Mouse (Mus musculus) cerebellum, adult 9-10 months (tissue): ENCODE results near the gene Agap3.

Experiments
- DNase-seq: peaks from one replicate; pipeline ENCODE4 v3.0.0; 2022

Agap3 gene

DNA sequence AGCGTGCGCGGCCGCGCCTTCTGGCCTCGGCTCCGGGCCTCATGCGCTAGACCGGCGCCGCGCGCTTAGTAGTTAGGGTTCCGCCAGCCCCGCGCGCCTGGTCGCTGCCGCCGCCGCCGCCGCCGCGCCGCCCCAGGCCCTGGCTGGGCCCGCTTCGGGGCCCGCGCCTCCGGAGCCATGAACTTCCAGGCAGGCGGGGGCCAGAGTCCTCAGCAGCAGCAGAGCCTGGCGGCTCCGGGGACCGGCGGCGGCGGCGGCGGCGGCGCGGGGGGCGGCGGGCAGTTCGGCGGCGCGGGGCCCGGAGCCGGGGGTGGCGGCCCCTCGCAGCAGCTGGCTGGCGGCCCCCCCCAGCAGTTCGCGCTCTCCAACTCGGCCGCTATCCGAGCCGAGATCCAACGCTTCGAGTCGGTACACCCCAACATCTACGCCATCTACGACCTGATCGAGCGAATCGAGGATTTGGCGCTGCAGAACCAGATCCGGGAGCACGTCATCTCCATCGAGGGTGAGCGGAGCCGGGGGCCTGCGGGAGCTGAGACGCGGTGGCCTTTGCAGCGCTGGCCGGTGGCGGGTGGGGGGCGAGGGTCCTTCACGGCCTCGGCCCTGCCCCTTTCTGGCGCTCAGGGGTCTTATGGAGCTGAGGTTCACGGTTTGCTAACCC lies at the start of gene Agap3:
TSS of gene Agap3 (plus strand) at position 148 of the 661 bp plus-strand sequence.
- no peak for DNase-seq

DNA sequence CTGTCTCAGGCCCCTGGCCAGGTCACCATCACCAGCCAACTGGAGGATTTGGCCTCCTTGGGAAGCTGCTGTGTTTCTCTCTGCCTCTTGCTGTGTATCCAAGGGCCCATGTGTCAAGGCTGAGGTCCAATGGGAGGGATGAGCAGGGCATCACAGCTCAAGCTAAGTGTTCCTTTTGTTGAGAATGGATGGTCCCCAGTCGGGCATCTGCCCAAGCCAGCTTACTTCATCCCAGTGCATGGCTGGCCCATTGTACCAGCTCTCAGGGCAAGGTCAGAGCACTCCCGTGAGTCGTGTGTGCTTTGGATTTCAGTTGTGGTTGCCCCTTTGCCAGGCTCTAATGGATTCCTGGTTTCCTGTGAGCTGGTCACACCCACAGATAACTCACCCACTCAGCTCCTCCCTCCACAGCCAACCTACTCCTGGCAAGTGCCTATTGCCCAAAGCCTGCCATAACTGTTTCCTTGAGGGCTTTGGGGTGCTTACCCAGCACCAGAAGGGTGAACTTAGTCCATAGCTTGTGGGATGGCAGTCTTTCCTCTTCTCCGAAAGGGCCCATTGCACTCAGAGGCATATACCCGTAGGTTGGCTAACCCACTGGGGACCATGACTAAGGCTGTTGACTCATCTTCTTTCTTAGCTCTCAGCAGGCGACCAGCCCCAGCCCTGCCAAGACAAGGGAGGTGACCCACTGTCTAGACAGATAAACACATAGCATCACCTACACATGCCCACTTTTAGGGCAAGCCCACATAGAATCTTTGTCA lies 47.2 kb upstream of the Agap3 start:
- peak; percentile 26 for DNase-seq

DNA sequence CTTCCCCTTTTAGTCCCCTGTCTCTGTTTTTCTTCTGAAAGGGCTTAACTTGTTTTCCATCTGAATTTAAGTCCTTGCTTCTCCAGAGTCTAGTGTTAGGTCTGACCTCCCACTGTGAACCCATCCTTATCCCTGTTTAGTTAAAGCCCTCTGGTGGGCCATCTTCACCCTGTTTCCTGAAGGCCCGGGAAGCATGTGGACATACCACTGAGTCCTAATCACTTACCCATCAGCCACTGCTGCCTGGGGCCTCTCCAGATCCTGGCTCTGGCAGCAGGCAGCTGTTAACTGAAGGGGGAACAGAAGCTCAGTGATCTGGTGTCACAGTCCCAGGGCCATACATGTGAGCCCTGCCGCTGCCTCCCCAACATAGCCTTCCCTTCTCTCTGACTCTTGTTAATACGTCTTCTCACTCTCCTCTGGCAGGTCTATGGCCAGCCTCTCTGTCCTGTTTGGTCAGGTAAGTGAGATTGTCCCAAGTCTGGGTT lies 46.5 kb upstream of the Agap3 start:
- no peak for DNase-seq

DNA sequence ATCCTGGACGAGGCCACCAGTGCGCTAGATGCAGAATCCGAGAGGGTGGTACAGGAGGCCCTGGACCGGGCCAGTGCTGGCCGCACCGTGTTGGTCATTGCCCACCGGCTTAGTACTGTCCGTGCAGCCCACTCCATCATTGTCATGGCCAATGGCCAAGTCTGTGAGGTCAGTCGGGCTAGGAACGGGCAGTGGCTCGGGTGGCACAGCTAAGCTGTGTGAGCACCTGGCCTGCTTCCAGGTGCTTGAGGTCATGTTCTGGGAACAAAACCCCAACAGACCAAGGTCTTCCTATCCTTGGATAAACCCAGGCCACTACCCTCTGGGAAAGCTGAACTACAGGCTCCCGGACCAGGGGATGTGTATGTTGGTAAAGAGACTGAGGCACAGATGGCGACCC lies 43.3 kb upstream of the Agap3 start:
- no peak for DNase-seq

DNA sequence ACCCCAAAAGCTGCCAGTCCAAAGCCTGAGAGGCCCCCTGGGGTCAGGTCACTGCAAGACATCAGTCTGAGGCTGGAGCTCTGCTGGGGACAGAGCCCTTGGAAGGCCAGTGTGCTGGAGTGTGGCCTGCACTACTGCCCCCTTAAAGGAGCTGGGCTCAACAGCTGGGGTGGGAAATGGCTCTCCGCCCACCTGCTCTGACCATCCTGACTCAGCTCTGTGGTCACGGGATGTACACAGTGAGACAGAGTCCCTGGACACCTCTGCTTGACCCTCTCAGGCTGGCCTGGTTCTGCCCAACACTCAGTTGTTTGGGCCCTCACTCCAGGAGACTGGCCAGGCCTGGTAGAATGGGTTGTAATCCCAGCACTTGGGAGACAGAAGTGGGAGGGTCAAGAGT lies 42.5 kb upstream of the Agap3 start:
- no peak for DNase-seq

DNA sequence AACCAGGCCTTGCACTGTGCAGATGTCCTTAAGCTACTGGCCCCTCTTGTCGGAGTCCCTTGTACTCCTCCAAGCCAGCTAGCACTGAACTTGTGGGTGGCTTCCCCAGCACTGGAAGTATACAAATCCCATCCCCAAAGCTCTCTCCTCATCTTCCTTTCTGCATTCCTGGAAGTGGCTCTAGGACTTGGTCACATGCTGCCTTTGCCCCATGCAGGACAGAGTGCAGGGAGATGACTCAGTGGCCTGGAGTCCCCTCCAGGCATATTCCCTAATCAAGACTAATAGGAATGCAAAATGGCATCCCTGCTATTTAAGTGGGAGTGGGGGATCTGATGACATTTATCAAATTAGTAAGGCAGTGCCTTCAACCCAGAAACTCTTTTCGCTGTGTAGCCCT lies 39.9 kb upstream of the Agap3 start:
- no peak for DNase-seq

DNA sequence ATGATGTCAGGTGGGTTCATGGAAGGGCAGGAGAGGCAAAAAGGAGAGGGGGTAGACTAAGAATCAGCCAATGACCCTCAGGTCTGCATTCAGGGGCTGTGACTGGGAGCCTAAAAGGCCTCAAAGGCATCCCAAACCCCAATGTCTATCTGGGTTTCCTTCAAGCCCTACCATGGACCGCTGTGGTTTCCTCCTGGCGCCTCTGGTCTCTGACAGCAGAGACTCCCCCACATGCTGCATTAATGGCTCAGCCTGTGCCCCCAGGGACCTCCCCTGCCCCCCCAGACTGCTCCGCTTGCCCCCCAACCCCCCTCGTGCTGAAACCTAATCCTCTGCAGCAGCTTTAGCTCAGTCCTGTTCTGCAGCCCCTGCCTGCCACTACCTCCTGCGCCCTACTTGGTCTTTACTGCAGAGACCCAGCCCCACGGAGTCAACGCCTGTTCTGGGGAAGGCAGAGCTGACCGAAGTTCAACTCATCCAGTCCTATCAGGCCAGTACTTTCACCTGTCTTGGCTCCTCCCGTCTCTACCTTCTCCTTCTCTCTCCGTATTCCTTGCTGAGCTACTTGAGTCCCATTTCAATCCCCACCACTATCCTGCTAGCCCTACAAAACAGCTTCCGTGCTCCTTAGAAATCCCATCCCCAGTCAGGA lies 38.8 kb upstream of the Agap3 start, which contains the start of gene Asic3:
TSS of gene Asic3 (plus strand) at position 351 of the 652 bp plus-strand sequence.
- no peak for DNase-seq

DNA sequence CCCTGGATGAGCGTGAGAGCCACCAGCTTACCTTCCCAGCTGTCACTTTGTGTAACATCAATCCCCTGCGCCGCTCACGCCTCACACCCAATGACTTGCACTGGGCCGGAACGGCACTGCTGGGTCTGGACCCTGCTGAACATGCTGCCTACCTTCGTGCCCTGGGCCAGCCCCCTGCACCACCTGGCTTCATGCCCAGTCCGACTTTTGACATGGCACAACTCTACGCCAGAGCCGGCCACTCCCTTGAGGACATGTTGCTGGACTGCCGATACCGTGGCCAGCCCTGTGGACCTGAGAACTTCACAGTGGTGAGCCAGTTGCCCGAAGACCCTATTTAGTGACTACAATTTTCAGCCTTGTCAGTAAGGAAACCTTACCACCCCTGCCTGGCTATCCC lies 38.0 kb upstream of the Agap3 start:
- DNase-seq: no peak

DNA sequence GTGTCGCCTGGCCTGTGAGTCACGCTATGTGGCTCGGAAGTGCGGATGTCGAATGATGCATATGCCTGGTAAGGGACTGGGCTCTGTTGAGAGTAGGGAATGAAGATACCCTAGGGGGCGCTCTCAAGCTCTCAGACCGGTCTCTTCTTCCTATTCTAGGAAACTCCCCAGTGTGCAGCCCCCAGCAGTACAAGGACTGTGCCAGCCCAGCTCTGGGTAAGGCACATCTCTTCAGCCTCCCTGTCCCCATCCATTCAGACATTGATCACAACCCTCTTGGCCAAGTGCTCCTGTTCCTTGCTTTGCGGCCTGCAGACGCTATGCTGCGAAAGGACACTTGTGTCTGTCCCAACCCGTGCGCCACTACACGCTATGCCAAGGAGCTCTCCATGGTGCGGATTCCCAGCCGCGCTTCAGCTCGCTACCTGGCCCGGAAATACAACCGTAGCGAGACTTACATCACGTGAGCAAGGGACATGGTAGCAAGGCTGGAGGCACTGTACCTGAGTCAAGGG lies 35.7 kb upstream of the Agap3 start:
- DNase-seq: peak; percentile 87

DNA sequence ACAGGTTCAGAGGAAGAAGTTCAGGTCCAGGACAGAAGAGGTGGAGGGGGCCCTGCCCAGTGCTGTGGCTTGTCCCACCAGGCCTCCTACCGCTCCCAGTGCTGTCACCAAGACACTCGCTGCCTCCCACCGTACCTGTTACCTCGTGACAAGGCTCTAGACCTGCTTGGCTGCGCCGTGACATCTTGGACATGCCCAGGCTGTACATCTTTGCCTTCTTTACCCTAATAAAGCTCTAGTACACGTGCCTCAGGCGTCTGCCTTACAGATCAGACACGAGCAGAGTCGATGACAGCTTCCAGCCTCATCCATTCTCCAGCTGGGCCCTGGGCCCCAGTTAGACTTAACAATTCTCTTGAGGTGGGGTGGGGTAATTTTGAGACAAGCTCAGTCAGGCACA lies 34.4 kb upstream of the Agap3 start:
- DNase-seq: no peak

DNA sequence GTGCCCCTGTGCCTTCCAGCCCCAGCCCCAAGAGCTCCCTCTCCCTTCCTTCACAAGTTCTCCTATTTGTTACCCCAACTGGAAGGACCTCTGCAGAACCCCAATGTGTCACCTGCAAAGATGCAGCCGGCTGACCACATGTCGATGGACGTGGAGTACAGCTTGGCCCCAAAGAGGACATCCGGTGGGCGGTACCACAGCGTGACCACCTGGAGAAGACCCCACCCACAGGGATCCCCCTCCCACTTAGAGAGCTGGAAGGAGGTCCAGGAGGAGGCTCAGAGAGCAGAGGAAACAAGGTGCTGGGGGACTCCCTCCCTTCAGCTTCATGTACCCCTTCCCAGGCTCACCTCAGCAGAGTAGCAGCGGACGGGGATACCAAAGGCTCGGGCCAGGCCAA lies 31.6 kb upstream of the Agap3 start:
- DNase-seq: no peak

DNA sequence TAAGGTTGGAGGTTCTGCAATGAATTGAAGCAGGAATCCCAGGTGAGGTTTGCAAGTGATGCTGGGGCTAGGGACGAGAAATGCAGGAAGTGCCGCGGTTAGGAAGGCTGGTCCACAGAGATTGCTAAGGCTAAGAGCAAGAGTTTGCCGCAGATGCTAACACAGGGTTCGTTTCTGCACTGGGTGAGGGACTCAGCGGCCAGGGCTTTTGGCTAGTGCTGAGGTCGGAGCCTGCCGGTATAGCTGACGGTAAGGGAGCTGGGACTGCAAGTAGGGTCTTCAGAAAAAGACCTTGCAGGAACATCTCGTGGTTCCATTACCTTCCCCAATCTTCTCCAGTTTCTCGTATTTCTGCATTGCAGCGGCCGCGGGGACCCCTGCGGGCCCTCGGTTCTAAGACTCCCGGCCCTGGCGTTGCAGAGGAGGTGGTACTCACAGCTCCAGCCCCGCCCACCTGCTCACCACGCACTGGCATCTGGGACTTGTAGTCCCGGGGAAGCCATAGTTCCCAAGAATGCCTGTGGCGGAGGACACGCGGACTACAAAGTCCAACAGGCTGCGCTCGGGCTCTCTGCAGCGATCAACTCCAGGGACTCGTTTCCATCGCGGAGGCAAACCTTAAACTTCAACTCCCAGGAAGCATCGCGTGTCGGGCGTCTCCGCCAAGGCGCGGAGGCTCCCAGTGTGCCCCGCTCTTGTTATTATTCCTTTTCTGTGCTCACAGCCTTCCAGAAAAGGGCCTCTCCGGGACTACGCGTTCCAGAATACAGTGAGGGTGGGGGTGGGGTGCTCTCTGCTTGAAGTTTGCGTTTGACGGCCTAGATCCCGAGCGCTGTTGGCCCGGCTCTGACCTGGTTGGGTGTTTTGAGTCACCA lies 28.6 kb upstream of the Agap3 start, which contains the start of the genes Cdk5 and Slc4a2:
TSS of gene Cdk5 (minus strand) at position 402 of the 875 bp plus-strand sequence.
TSS of gene Slc4a2 (plus strand) at position 709 of the 875 bp plus-strand sequence.
- DNase-seq: peak; percentile 100

DNA sequence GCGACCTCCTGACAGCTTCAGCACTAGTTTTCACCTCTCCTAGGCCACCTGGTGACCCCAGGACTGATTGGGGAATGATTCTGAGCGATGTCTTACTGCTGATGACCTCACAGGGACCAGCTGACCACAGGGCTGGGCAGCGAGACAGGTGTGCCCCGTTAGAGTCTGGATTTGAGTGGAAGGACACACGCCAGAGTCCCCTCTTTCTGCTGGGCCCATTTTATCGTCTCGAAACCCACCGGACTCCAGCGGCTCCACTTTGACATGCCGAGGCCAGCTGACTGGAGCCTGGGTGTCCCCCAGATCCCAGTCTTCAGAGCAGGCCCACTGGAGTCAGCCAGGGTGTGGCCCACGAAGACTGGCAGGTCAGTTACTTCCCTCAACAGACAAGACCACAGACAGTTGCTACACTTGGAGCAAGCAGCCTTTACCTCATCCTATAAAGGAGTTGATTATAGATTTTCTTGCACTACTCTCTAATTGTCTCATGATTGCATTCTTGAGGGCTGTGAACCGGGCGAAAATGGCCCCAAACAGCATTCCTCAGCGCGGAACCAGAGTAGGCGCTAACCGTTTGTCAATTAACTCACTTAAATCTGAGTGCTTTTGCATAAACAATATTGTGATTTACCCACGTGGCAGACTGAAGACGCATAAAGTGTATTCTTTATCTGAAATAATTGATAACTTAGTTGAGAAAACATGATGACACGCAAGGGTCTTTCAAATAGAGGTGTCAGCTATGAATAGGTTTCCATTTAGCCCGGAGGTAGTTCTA lies 27.8 kb upstream of the Agap3 start:
- DNase-seq: peak; percentile 67

DNA sequence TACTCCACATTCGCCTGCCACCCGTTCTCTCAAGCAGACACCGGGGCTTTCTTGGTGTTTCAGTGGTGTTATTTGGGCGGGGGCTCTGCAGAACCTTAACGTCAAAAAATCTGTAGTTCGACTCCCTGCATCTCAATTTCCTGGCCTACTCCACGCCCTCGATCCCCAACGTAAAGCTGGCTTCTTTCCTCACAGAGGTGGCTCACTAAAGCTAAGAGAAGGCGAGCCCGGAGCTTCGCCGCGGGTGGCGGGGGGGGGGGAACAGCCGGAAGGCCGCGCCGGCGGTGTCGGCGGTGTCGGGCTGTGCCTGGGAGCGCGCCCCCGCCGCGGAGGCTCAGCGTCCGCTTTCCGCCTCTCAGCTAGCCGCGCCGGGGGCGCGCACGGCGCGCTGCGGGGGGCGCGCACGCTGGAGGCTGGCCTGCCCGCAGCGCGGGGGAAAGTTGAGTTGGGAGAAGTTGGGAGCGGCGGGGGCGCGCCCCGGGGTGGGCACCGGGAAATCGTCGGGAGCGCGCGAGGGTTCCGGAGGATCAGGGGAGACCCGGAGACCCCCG lies 27.0 kb upstream of the Agap3 start:
- DNase-seq: no peak

DNA sequence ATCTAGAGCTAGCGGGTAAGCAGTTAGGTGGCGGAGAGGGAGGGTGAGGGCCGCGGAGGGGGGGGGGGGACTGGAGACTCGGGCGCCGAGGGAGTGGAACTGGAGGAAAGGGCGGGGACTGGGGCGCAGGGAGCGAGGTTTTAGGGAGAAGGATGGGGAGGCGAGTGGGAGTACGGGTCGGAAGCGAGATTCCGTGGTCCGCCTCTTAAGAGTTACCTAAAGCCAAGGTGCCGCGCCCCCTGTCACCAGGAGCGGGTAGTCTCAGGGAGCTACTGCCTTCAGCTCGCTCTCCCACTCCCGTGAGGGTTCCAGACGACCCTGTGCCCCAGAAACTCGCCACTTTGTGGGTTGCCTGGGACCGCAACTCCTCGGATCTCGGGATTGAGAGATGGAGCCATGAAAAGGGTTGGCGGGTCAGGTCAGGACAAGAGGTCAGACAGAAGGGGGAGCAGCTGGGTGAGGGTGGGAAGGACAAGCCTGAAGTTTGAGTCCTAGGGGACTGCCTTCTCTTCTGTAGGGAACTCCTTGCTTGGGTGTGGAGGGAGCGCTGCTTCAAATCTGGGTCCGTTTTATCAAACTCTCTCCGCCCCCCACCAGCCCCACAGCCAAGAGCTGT lies 26.4 kb upstream of the Agap3 start:
- peak; percentile 74 for DNase-seq

DNA sequence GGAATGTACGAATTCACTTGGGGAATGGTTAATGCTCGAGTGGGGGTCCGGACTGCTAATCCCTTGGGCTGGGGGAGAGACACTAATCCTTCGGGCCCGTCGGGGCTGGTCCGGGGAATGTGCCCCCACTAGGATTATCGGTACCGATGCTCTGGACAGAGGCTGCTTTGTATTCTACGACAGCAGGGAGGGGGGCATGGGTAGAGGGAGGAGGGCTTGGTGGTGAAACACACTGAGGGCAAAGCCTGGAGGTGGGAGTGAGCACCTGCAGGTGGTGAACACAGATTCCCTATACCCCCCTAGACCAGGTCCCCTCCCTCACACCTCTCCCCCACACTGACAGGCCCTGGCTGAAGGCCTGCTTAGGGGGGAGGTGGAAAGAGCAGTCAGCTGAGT lies 25.9 kb upstream of the Agap3 start:
- DNase-seq: peak; percentile 69

DNA sequence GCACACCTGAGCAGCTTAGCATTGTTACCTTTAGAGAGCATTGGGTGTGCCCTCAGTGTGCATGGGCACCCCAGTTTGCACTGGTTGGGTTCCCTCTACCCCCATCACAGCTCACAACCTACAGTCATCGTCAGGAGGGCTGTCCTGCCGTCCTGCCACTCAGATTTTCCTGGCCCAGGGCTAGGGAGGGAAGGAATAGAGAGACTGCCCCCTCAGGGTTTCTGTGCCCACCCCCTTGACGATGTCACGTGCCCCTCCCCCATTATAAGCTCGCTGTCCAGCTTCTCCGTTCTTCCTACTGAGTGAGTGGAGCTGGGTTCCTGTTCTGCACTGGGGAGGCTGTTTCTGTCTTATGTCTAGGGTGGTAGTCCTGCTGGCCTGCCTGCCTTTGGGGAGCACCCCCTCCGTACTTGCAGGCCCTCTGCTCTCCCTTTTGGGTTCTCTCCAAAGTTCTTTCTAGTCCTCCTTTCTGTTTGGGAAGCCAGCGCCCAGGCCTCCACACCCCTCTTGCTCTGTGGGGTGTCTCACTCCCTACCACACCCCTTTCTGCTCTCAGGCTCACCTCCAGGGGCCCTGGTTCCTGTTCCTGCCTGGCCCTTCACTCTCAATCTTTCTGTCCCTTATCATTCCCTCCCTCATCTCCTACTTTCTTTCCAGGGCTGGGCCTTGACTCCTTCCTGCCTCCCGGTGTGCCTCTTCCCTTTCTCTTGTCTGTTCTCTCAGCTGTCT lies 25.3 kb upstream of the Agap3 start:
- peak; percentile 55 for DNase-seq

DNA sequence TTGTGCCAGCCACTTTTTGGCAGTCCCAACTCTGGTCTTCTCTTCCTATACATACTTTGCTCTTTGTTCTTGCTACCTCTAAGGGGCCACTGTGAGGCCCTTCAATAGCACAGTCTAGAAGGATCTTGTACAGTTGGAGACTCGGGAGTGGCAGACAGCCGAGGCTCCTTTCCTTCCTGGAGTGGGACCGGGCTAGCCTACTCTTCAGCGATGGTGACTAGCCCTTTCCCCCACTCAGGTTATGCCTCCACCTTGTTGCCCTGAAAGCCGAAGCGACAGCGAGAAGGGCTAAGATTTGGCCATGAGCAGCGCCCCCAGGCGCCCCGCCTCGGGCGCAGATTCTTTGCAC lies 24.7 kb upstream of the Agap3 start:
- DNase-seq: no peak

DNA sequence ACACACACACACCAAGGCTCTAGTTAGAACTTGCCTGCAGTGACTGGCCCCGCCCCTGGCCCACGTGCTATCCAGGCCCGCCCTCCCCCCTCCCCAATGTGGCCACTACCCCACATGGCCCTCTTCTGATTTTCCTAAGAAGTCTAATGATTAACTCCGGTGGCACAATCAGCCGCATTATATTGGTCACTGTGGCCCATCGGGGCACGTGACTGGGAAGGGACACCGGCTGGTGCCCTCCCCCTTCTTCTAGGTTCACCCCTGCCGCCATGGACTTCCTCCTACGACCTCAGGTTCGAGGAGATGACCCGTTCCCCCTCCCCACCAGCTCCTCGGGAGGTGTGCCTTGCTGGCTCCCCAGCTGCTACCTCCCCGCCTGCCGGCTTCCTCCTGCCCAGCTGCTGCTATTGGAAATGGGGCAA lies 24.0 kb upstream of the Agap3 start:
- no peak for DNase-seq

DNA sequence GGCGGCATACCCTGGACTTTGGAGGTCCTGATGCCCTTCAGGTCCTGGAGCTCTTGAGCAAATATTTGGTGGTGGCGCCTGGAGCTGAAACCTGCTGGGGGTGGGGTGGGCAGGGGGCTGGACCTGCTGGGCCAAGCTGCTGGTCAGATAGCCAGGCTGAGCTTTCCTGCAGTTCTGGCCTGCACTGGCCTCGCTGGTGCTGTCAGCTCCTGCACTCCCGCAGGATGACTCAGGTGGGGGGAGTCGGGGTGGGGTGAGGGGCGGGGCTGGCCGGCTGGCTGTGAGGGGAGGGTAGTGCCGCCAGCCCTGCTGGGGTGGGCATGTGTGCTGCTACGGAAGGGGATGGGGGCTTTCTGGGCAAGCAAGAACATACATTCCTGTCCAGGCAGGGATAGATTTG lies 23.4 kb upstream of the Agap3 start:
- DNase-seq: no peak
